Mouse (Mus musculus): ENCODE measurements around the gene Dis3l.
"Not testable (repeated sequence)": the region's sequence is repeated elsewhere in the genome, so short reads cannot be mapped to it uniquely, and the experiment has no call there.

Gene Dis3l

DNA sequence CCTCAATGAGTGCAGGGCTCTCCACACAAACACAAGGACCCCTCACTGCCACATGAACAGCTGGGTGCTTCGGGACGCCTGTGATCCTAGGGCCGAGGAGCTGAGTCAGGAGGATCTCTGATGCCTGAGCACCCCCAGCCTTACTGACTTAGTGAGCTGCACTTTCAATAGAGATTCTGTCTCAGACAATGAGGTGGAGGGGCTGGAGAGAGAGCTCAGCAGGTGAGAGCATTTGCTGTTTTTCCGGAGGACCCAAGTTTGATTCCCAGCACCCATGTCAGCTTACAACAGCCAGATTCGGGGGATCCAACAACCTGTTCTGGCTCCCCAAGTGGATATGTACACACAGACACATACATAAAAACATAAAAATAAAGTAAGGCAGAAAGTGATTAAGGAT, 24.1 kb downstream of the Dis3l start:
- DNase-seq (ENCODE audit: low spot score in 2 of 2): no peak

DNA sequence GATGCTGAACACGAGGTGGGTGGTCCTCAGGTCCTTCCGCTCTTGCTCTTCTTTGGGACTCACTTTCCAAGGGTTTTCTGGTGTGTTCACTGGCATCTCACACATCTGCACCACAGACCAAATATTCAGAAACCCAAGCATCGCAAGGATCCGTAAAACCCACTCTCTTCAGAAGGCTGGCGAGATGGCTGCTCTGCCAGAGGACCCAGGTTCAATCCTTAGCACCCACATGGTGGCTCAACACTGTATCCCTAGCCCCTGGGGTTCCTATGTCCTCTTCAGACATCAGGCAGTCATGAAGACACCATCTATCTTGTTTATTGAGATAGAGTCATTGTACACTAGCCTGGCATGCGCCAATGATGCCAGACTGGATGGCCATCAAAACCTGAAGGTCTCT, 26.4 kb downstream of the Dis3l start:
- DNase-seq (ENCODE audit: low spot score in 2 of 2): no peak

DNA sequence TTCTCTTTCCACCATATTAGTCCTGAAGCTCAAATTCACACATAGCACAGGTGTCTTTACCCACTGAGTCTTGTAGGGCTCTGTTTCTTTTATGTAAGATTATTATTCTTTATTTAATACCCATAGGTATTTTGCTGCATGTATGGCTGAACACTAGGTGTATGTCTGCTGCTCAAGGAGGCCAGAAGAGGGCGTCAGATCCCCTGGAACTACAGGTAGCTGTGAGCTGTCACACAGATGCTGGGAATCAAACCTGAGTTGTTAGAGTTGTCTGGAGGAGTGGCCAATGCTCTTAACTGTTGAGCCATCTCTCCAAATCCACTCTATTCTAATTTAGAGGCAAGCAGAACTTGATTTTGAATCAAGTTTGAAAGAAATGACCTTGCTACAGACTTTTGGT, 29.0 kb downstream of the Dis3l start:
- DNase-seq (ENCODE audit: low spot score in 2 of 2): no peak

DNA sequence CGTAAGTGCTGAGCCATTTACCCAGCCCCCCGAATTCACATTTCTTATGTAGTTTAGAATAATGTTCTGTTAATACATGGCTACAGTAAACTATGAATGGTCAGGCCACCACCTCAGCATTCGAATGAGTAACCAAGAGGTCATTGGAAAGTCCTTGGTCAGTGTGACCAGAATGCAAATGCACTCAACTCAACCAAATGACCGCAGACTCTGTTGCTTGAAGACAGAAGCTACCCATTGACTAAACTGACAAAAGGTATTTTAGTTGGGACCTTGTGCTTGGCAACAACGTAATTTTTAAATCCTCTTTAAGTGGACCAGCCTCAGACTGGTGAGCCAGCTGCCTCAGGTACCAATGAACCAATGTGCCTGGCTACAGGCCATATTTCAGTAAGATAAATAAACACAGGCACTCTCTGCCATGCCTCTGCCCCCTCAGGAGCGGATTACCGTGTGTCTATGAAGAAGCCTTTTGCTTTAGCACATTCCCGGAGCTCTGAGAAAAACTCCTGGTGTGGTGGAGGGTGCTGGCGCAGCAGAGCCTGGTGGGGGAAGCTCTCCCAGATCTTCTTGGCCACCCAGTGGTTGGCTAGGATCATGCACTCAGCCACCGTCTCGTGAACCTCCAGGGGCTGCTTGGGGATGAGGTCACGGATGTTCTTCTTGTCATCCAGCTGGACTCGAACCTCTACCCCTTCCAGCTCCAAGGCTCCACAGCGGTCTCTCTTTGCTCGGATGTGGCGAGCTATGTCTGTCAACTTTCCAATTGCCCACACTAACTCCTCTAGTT, 29.9 kb downstream of the Dis3l start:
- DNase-seq (ENCODE audit: low spot score in 2 of 2): no peak

DNA sequence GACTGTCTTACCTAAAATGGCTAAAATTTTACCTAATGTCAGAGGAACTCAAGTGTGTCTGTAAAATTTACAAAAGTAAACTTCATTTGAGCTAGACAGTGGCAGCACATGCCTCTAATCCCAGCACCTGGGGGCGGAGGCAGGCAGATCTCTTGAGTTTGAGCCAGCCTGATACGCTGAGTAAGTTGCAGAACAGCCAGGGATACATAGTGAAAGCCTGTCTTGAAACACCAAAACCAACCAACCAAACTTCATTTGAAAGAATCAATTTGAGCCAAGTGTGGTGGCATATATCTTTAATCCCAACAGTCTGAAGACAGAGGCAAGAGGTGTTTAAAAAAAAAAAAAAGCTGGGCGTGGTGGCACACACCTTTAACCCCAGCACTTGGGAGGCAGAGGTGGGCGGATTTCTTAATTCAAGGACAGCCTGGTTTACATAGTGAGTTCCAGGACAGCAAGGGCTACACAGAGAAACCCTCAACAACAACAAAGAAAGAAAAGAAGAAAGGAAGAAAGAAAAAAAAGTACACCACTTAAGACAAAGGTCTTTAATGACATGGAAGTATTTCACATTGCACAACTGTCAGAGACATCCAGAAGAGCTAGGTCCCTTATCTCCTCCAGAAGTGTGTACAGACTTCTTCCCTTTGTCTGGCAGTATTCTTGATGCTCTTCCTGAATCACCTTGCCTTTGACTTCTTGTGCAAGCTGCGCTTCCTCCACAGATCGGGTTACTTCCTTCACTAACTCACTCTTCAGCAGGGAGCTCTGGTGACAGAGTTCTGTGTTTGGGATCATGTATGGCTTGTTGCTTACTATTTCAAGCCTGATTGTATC, 34.4 kb downstream of the Dis3l start:
- no peak for DNase-seq (ENCODE audit: low spot score in 2 of 2)

DNA sequence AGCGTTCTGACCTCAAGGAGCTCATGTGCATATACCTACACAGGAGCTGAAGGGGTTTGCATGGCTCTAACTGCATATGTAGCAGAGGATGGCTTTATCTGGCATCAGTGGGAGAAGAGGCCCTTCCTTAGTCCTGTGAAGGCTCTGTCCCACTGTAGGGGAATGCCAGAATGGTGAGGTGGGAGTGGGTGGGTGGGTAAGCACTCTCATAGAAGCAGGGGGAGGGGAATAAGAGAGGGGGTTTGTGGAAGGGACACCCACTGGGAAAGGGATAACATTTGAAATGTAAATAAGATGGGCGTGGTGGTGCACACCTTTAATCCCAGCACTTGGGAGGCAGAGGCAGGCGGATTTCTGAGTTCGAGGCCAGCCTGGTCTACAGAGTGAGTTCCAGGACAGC, 38.0 kb downstream of the Dis3l start:
- not testable (repeated sequence) for DNase-seq (ENCODE audit: low spot score in 2 of 2)

DNA sequence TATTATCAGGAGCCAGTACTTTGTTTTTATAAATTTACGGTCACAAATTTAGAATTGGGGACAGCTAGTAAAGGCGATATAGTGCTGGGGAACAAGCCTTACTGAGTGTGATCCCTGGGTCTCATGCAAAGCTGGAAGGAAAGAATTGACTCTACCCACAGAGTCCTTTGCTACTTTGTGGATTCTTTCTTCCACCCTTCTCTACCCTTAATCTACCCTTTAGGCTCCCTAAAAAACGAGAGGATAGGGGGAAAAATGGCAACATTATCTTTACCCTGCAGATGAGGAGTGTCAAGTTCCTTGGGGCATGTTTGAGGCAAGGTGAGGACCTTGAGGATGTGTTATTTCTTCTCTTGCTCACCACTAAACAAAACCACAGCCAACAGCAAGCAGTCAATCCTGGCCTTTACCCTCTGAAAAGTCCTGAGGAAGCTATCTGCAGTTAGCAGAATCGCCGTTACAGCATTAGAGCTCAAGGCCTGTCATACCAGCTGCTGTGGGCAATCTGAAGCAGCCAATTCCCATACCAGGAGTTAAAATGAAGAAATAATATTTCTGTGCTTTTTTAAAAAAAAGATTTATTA, 58.6 kb downstream of the Dis3l start:
- no peak for DNase-seq (ENCODE audit: low spot score in 2 of 2)

DNA sequence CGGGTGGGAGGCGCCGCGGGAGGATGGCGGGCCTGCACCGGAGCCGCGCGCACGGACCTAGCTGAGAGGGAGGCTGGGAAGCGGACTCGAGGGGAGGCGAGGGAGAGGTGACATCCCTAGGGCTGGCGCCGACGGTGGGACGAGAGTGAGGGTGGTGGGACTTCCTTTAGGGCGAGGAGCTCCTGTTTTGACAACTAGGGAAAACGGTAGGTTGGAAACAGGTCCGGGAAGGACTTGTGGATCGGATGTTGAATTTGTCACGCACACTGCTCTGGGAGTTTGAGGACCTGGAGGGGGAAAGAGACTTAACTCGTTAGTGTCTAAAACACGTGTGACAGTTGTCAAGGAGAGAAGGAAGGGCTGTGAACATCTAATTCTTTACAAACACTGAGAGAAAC, 59.3 kb downstream of the Dis3l start:
- no peak for DNase-seq (ENCODE audit: low spot score in 2 of 2)

DNA sequence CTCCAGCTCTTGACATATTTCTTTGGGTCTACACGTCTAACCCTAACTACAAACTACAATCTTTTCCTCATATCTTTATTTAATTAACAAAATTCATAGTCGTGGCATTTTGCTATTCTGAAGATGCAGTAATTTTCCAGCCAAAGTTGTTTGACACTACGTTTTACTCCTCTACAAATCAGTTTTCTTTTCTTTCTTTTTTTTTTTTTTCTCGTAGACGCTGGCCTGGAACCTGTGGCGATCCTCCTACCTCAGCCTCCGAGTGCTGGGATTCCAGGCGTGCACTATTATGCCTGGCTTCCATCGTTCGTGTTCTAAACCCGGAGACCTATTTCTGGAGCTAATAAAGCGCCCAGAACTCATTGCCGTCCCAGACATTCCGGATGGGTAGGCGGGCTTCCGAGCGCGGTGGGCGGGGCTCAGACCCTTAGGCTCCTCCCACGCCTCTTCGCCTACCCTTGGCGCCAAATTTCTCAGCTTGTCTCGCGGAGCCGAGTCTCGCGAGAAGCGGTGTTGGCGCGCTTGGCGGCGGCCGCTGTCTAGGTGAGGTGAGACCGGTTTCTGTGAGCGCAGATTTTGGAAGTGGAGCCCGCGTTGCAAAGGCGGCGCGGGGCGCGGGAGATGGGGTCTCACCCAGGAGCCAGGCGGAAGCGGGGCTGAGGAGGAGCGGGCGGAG, 59.8 kb downstream of the Dis3l start, which contains the start of gene Tipin:
Gene Tipin (plus strand): TSS at position 477 of the 676 bp plus-strand sequence.
- DNase-seq (ENCODE audit: low spot score in 2 of 2): peak; percentile 92 to 95

DNA sequence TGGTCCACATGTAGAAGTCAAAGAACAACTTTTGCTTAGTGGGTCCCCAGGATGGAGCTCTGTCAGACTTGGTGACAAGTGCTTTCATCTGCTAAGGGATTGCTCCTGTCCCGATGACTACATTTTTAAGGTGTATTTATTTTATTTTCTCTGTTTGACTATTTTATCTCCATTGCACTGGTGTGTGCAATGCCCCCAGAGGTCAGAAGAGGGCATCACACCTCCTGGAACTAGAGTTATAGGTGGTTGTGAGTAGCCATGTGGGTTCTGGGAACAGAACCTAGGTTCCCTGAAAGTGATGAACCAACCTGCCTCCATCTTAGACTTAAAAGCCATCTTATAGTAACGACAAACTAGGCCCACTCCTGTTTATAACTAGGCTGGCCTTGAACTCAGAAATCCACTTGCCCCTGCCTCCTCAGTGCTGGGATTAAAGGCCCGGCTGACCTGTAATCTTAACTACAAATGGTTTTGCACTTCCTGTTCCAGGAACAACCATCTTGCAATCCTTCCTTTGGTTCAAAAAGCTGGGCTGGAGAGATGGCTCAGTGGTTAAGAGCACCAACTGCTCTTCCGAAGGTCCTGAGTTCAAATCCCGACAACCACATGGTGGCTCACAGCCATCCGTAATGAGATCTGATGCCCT, 62.3 kb downstream of the Dis3l start:
- no peak for DNase-seq (ENCODE audit: low spot score in 2 of 2)

DNA sequence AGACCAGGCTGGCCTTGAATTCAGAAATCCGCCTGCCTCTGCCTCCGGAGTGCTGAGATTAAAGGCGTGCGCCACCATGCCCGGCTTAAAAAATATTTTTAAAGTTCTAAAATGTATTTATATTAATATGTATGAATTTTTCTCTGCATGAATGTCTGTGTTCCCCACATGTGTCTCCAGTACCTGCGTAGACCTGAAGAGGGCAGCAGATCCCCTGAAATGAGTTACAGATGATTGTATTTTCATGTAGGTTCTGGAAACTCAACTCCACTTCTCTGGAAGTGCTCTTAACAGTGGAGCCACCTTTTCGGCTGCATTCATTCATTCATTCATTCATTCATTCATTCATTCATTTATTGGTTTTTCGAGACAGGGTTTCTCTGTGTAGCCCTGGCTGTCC, 63.4 kb downstream of the Dis3l start:
- peak; percentile 59 to 74 for DNase-seq (ENCODE audit: low spot score in 2 of 2)

DNA sequence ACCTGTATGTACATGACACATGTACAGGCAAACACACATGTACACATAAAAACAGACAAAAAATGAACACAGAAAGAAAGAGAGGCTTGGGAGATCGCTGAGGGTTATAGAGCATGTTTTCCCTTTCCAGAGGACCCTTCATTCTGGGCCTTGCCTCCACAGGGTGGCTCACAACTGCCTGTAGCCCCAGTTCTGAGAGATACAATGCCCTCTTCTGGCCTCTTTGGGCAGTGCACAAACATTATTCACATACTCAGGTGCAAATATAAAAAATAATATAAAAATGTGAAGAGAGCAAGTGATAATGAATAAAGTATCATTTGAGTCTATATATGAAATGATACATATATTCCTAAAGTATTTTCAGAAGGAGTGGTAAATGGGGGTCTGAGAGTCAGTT, 66.2 kb downstream of the Dis3l start:
- peak in 1 of 2 experiments; percentile 16 for DNase-seq (ENCODE audit: low spot score in 2 of 2)

DNA sequence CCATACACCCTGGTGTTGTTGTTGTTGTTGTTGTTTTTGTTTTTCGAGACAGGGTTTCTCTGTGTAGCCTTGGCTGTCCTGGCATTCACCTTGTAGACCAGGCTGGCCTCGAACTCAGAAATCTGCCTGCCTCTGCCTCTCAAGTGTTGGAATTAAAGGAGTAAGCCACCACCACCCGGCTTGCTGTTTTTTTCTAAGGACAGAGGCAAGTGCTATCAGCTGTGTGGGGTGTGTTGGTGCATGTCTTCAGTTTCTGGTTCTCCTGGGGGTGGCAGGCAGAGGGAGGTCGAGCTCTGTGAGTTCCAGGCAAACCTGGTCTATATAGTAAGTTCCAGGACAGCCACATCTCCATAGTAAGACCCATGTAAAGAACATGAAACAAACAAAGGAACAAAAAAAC, 66.8 kb downstream of the Dis3l start:
- no peak for DNase-seq (ENCODE audit: low spot score in 2 of 2)

DNA sequence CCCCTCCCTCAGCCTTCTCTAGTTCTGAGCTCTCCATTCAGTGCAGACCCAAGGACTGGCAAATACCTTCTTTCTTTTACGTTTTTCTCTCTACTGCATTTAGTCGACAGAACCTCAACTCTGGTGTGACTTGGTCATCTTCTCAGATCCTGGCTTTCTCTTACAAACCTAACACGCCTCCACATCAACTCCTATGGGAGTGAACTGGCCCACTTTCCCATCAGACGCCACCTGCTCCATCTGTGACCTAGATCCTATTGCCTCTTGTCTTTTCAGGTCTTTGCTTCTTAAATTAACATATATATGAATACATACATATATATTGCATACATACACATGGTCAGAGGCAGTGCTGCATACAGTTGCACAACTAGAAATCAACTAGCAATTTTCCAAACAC, 67.3 kb downstream of the Dis3l start:
- no peak for DNase-seq (ENCODE audit: low spot score in 2 of 2)

DNA sequence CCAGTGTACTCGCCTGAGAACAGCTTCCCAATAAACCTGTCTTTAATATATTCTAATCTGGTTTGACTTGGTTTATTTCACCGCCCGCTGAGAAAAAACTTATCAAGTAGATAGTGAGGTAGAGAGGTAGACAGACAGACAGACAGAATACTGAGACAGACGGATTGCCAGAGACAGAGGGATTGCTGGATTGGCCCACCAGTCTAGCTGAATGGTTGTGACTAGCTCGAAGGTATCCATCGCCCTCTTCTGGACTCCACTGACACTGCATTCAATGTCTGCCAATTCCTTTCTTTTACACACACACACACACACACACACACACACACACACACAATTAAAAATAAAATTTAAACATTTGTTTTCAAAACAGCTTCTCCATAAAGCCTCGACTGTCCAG, 68.5 kb downstream of the Dis3l start:
- DNase-seq (ENCODE audit: low spot score in 2 of 2): peak in 1 of 2 experiments; percentile 35

DNA sequence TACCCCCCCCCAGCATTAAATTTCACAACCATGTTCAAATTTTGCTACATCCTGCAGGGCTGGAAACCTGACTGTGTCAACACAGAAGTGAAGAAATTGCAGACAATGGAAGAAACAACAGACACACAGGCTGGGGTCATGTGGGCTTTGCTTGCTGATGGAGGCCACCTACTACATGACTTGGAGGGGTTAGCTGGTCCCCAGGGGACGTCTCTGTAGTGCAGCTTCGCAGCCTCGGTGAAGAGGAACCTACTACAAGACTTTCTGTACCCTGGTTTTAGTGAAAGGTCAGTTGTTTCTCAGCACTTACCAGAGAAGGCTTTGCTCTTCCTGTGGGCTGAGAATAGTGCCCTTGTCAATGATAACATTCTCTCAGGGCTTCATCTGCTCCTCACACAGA, 69.8 kb downstream of the Dis3l start:
- no peak for DNase-seq (ENCODE audit: low spot score in 2 of 2)

DNA sequence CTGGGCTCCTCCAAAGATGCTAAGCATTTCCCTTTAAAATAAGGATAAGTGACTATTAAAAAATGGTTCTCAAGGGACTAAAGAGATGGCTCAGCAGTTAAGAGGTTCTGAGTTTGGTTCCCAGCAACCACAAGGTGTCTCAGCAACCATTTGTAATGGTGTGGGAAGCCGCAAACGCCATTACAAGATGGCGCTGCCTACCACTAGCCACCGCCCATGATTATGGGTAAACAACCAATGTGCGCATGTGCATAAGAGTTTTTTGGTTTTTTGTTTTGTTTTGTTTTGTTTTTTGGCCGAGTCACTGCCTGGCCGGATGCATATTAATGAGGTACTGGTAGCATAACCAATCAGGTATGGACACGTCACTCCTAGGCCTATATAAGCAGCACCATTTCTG, 72.3 kb downstream of the Dis3l start:
- not testable (repeated sequence) for DNase-seq (ENCODE audit: low spot score in 2 of 2)

DNA sequence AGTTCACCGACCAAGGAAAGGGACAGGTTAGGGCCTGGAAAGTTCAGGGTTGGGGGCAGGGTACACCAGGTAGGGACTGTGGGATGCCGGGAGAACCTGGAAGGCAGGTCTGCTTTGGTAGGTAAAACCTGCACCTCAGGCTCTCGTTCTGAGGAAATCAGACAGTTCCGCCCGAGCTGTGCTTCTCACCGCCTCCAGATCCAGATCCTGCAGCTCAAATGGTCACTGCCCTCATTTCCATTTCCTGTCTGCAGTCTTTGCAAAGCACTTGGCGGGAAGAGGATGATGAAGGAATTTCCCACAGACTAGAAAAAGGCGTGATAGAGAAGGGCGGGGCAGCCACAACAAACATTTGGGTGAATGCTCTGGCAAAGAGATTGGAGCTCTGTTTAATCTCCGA, 72.9 kb downstream of the Dis3l start:
- no peak for DNase-seq (ENCODE audit: low spot score in 2 of 2)

DNA sequence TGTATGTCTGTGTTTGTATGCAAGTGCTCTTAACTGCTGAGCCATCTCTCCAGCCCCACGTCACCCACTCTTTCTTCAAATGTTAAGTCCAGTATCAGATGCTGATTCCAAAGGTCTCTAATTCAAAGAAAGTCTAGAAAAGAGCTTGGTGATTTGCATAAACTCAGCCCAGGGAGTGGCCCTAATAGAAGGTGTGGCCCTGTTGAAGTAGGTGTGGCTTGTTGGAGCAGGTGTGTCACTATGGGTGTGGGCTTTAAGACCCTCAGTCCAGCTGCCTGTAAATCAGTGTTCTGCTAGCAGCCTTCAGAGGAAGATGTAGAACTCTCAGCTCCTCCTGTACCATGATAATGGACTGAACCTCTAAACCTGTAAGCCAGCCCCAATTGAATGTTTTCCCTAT, 73.9 kb downstream of the Dis3l start:
- no peak for DNase-seq (ENCODE audit: low spot score in 2 of 2)

DNA sequence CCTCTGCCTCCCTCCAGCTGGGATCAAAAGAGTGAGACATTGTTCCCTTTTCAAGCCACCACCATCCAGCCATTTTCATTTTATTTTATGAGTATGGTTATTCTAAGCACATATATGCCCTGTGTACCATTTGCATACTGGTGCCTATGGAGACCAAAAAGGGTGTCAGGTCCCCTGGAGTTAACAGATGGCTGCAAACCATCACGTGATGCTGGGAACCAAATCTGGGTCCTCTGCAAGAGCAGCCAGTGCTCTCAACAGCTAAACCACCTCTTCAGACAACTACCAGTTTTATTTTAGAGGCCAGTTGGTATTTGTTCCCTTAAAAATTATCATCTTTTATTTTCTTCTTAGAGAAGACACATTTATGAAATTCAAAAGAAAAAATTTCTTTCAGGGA, 76.3 kb downstream of the Dis3l start:
- no peak for DNase-seq (ENCODE audit: low spot score in 2 of 2)

DNA sequence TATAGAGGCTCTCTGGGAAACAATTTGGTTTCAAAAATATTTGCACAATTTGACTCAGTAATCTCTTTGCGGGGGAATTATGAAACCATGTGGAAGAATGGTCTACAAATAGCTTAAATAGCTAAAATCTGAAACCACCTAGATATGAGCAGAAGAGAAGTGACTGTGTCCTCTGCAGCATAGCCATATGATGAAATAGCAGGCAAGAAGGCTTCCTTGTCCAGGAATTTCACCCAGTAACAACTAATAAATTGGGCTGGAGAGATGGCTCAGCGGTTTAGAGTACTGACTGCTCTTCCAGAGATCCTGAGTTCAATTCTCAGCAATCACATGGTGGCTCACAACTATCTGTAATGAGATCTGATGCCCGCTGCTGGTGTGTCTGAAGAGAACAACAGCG, 80.1 kb downstream of the Dis3l start:
- DNase-seq (ENCODE audit: low spot score in 2 of 2): no peak

DNA sequence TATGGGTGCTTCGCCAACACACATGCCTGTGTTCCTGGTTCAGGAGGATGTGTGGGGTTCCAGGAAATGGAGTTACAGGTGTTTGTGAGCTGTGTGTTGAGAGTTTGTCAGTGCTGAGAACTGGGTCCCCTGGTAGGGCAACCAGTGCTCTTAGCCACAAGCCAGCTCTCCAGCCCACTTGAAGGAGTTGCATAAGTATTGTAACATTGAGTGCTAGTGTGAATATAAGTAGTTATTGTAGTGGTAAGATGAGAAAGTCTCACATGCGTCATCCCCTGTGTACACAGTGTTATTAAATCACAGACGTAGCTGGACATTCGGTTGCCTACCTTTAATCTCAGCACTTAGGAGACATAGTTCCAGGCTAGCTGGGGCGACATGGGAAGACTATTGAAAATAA, 81.2 kb downstream of the Dis3l start:
- DNase-seq (ENCODE audit: low spot score in 2 of 2): no peak
